Mouse (Mus musculus): ENCODE measurements around the gene Tmem88b.
"Not testable (repeated sequence)": the region's sequence is repeated elsewhere in the genome, so short reads cannot be mapped to it uniquely, and the experiment has no call there.

Tmem88b gene

GRCm38 (mm10) chr4:155761356-155762099 lies 24.1 kb downstream of the Tmem88b start:
- no peak for DNase-seq (ENCODE audit: low read depth in 2 of 2, low spot score in 2 of 2)

- DNase-seq (ENCODE audit: low read depth in 2 of 2, low spot score in 2 of 2), result peak; percentile 92 to 95
These were observed 24.9 kb downstream of the Tmem88b start, which contains the start of gene Atad3a for GRCm38 (mm10) chr4:155760613-155761355. Atad3a (minus strand) TSS chr4:155761093.

- DNase-seq (ENCODE audit: low read depth in 2 of 2, low spot score in 2 of 2), result peak; percentile 30 to 59
These were observed 25.6 kb downstream of the Tmem88b start for GRCm38 (mm10) chr4:155759862-155760612.

- no peak for DNase-seq (ENCODE audit: low read depth in 2 of 2, low spot score in 2 of 2)
These were observed 28.7 kb downstream of the Tmem88b start for GRCm38 (mm10) chr4:155757011-155757410.

GRCm38 (mm10) chr4:155746575-155747490 lies 38.8 kb downstream of the Tmem88b start:
- no peak for DNase-seq (ENCODE audit: low read depth in 2 of 2, low spot score in 2 of 2)

- DNase-seq (ENCODE audit: low read depth in 2 of 2, low spot score in 2 of 2), result no peak
These were observed 39.6 kb downstream of the Tmem88b start for GRCm38 (mm10) chr4:155746036-155746548.

- DNase-seq (ENCODE audit: low read depth in 2 of 2, low spot score in 2 of 2), result no peak
These were observed 40.5 kb downstream of the Tmem88b start for GRCm38 (mm10) chr4:155745136-155745535.

GRCm38 (mm10) chr4:155744474-155744873 lies 41.2 kb downstream of the Tmem88b start:
- DNase-seq (ENCODE audit: low read depth in 2 of 2, low spot score in 2 of 2), result no peak

GRCm38 (mm10) chr4:155742684-155743083 lies 43.0 kb downstream of the Tmem88b start:
- no peak for DNase-seq (ENCODE audit: low read depth in 2 of 2, low spot score in 2 of 2)

- DNase-seq (ENCODE audit: low read depth in 2 of 2, low spot score in 2 of 2), result not testable (repeated sequence)
These were observed 45.0 kb downstream of the Tmem88b start for GRCm38 (mm10) chr4:155740681-155741080.

- DNase-seq (ENCODE audit: low read depth in 2 of 2, low spot score in 2 of 2), result no peak
These were observed 45.7 kb downstream of the Tmem88b start for GRCm38 (mm10) chr4:155739741-155740636.

- no peak for DNase-seq (ENCODE audit: low read depth in 2 of 2, low spot score in 2 of 2)
These were observed 46.5 kb downstream of the Tmem88b start for GRCm38 (mm10) chr4:155739152-155739551.

GRCm38 (mm10) chr4:155738262-155738661 lies 47.4 kb downstream of the Tmem88b start:
- no peak for DNase-seq (ENCODE audit: low read depth in 2 of 2, low spot score in 2 of 2)

GRCm38 (mm10) chr4:155736421-155736820 lies 49.3 kb downstream of the Tmem88b start:
- no peak for DNase-seq (ENCODE audit: low read depth in 2 of 2, low spot score in 2 of 2)

GRCm38 (mm10) chr4:155735788-155736187 lies 49.9 kb downstream of the Tmem88b start:
- peak in 1 of 2 experiments; percentile 3 for DNase-seq (ENCODE audit: low read depth in 2 of 2, low spot score in 2 of 2)

GRCm38 (mm10) chr4:155734951-155735702 lies 50.5 kb downstream of the Tmem88b start:
- peak; percentile 15 to 18 for DNase-seq (ENCODE audit: low read depth in 2 of 2, low spot score in 2 of 2)

- peak; percentile 60 to 74 for DNase-seq (ENCODE audit: low read depth in 2 of 2, low spot score in 2 of 2)
These were observed 51.2 kb downstream of the Tmem88b start, which contains the start of gene Tmem240 for GRCm38 (mm10) chr4:155734350-155734941. Tmem240 (plus strand) TSS chr4:155734800.

- DNase-seq (ENCODE audit: low read depth in 2 of 2, low spot score in 2 of 2), result no peak
These were observed 52.4 kb downstream of the Tmem88b start for GRCm38 (mm10) chr4:155733267-155733666.
